Mouse (Mus musculus) kidney, adult 2 months (tissue): Measurements from ENCODE around the gene Camta2.

Experiments used
- CTCF ChIP-seq: fragments of 200-500 bp; conservative IDR thresholded peaks from 2 replicates; pipeline ENCODE4 v1.5.1; 2011; ENCODE audit warnings: low read depth, mild to moderate bottlenecking, control low read depth, low read length, moderate library complexity, mixed read lengths; ENCODE audit not compliant: insufficient read depth, insufficient read length
- POLR2A ChIP-seq: fragments of 200-500 bp; IDR thresholded peaks from one replicate; pipeline ENCODE4 v1.6.1; 2011; ENCODE audit warnings: low read depth, low read length, control low read depth

GRCm38 (mm10) chr11:70637764-70638163, 50.1 kb downstream of the Camta2 start:
- TF ChIP-seq POLR2A (no peak), CTCF (no peak)
